Mouse (Mus musculus) common myeloid progenitor, adult 5-6 weeks (primary cell): Measurements from ENCODE around the gene Trappc2l. TPM values are rescaled to one million over a fixed set of nuclear protein-coding genes. Genes with fewer than 3 reads are reported as not detected.
A peak's percentile ranks its signal among the peaks of the same experiment; 100 is the strongest.
"Not testable (repeated sequence)": the region's sequence is repeated elsewhere in the genome, so short reads cannot be mapped to it uniquely, and the experiment has no call there.

ENCODE experiments used
- ATAC-seq: replicated peaks from 2 replicates; pipeline ENCODE4 v1.8.0; 2016; ENCODE audit warnings: low read depth, mild to moderate bottlenecking, moderate TSS enrichment, inconsistent platforms; ENCODE audit not compliant: poor library complexity, severe bottlenecking
- total RNA-seq: library from RNA; stranded (forward); fragments of 200-1000, 187-1606 nt; gene quantifications from 2 replicates; pipeline ENCODE4 v1.2.3, GENCODE M21; 2017

The Trappc2l gene
- total RNA-seq, 1 experiment from 2014 or later: 12.8 TPM

GRCm38 (mm10) chr8:122622727-122623126 lies 11.3 kb downstream of the Trappc2l start, which contains the start of gene Pabpn1l:
Gene Pabpn1l (minus strand): TSS chr8:122622739.
- ATAC-seq: no peak

GRCm38 (mm10) chr8:122623844-122624642 lies 12.6 kb downstream of the Trappc2l start:
- ATAC-seq: no peak

- no peak for ATAC-seq
These were observed 13.2 kb downstream of the Trappc2l start for GRCm38 (mm10) chr8:122624653-122625052.

GRCm38 (mm10) chr8:122625811-122626210 lies 14.4 kb downstream of the Trappc2l start:
- no peak for ATAC-seq

- ATAC-seq: peak; percentile 21
These were observed 15.5 kb downstream of the Trappc2l start for GRCm38 (mm10) chr8:122626896-122627295.

GRCm38 (mm10) chr8:122629388-122629787 lies 17.9 kb downstream of the Trappc2l start:
- ATAC-seq: no peak

- ATAC-seq: no peak
These were observed 19.3 kb downstream of the Trappc2l start for GRCm38 (mm10) chr8:122630696-122631095.

- not testable (repeated sequence) for ATAC-seq
These were observed 20.7 kb downstream of the Trappc2l start for GRCm38 (mm10) chr8:122632134-122632533.

- no peak for ATAC-seq
These were observed 21.8 kb downstream of the Trappc2l start for GRCm38 (mm10) chr8:122633205-122633604.

GRCm38 (mm10) chr8:122635878-122636802 lies 24.7 kb downstream of the Trappc2l start:
- peak; percentile 20; the same call in 1 of the 2 replicates for ATAC-seq

- no peak for ATAC-seq
These were observed 25.3 kb downstream of the Trappc2l start for GRCm38 (mm10) chr8:122636803-122637175.

GRCm38 (mm10) chr8:122637230-122637629 lies 25.8 kb downstream of the Trappc2l start:
- ATAC-seq: no peak

- ATAC-seq: no peak
These were observed 27.2 kb downstream of the Trappc2l start for GRCm38 (mm10) chr8:122638601-122639000.

GRCm38 (mm10) chr8:122639521-122640248 lies 28.2 kb downstream of the Trappc2l start:
- no peak for ATAC-seq

GRCm38 (mm10) chr8:122640825-122641224 lies 29.4 kb downstream of the Trappc2l start:
- ATAC-seq: no peak

GRCm38 (mm10) chr8:122641406-122641805 lies 30.0 kb downstream of the Trappc2l start:
- ATAC-seq: no peak

GRCm38 (mm10) chr8:122642071-122642470 lies 30.6 kb downstream of the Trappc2l start:
- ATAC-seq: no peak

- ATAC-seq: no peak
These were observed 32.9 kb downstream of the Trappc2l start for GRCm38 (mm10) chr8:122644175-122644954.

- no peak for ATAC-seq
These were observed 34.9 kb downstream of the Trappc2l start for GRCm38 (mm10) chr8:122646337-122646736.
